In the genomic region with DNA sequence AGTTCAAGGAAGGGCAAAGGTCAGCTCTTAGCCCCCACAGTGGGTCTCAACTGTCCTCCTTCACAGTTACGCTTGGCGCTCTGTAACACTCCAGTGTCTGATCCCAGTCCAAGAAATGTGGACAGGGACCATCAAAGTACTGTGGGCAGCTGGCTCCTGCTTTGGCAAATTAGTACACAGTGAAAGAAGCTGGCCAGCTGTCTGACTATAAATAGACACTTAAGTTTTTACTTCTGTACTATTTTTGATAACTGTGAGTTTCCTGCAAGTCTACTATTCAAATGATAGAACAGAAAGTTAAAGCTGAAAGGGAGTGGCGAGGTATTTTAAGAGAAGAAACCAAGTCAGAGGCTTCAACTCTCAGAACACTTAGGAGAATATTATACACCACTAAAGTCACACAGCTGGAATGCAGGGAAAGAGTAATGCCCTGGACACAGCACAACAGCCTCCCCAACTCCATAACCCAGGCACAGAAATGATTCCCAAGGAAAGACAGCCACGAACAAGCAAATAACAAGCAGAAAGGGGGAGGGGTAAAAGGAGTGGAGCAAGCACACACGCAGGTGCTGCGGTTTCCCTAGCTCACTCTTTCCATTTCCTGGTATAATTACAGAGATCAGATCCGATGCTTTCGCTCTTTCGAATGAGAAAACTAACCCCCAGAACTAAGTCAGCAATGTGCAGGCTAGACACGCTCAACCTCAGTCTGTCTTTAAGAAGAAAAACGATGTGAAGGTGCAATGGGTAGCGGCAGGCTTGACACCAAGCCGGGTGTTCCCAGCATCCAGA, we compare ENCODE assay signal across 16 mouse cellular contexts. TPM values are rescaled to one million over a fixed set of nuclear protein-coding genes. Genes with fewer than 3 reads are reported as not detected.
DNase-seq lines count a peak whose midpoint lies in the region; ATAC-seq lines count a peak whose summit lies in the region.
"Had no signal": no experiment of that assay in that cellular context is flagged by ENCODE, and none has a peak within 500 bp of the region (broad histone marks: within the 10 kb centered on the region; RNA-seq: fewer than 3 reads in every experiment).

No protein-coding gene starts in this region.

- H3K9ac ChIP-seq in embryonic facial prominence, embryonic 14.5 days (ENCODE audit: low read depth, low read length) = no peak overlapping the region
- no peak overlapping the region for H3K9ac ChIP-seq in hindbrain, embryonic 13.5 days
- H3K9ac ChIP-seq: intestine, embryonic 15.5 days; limb, embryonic 12.5 days; lung, embryonic 15.5 days had no signal

- H3K9me3 ChIP-seq in embryonic facial prominence, embryonic 14.5 days (ENCODE audit: control insufficient read depth, low read length) = no peaks in the 10 kb centered on the region
- H3K9me3 ChIP-seq in embryonic facial prominence, embryonic 10.5 days = no peaks in the 10 kb centered on the region
- no peaks in the 10 kb centered on the region for H3K9me3 ChIP-seq in hindbrain, embryonic 13.5 days
- H3K9me3 ChIP-seq: heart, embryonic 10.5 days; intestine, embryonic 15.5 days; limb, embryonic 12.5 days; lung, embryonic 15.5 days had no signal

- H3K27me3 ChIP-seq in embryonic facial prominence, embryonic 14.5 days (replicated peaks; ENCODE audit: control insufficient read depth, insufficient read depth, low read length) = no peaks in the 10 kb centered on the region
- no peaks in the 10 kb centered on the region for H3K27me3 ChIP-seq in embryonic facial prominence, embryonic 10.5 days (replicated peaks; ENCODE audit: low read depth, poor library complexity, severe bottlenecking)
- H3K27me3 ChIP-seq in hindbrain, embryonic 13.5 days = no peaks in the 10 kb centered on the region
- H3K27me3 ChIP-seq: intestine, embryonic 15.5 days; limb, embryonic 12.5 days; lung, embryonic 15.5 days had no signal

- DNase-seq in embryonic facial prominence, embryonic 14.5 days (ENCODE audit: low spot score) = peak; percentile 59
- DNase-seq in embryonic facial prominence, embryonic 10.5 days (ENCODE audit: low spot score) = no peak
- peak; percentile 26 to 48 for DNase-seq in spleen, adult 18-20 months
- no peak for DNase-seq in spleen, postnatal 14 days (ENCODE audit: low spot score in 2 of 2)
- DNase-seq in naive thymus-derived CD4-positive, alpha-beta T cell, adult 2 months (ENCODE audit: low read depth) = peak; percentile 78
- DNase-seq in embryo, embryonic 11 days = no peak
- no peak for DNase-seq in right cerebral cortex, postnatal 14 days
- DNase-seq: cerebellum, adult 9-10 months; heart, postnatal 4 days; kidney, postnatal 4 days; layer of hippocampus, postnatal 36 days had no signal

- WGBS in embryonic facial prominence, embryonic 14.5 days = 82% methylated on average over 13 of the region's 13 CpGs
- 89% methylated on average over 13 of the region's 13 CpGs for WGBS in embryonic facial prominence, embryonic 10.5 days
- WGBS in hindbrain, embryonic 13.5 days = 89% methylated on average over 13 of the region's 13 CpGs

- H3K36me3 ChIP-seq in embryonic facial prominence, embryonic 14.5 days (ENCODE audit: control insufficient read depth, insufficient read depth, low read length) = peaks cover 8% of the 10 kb centered on the region; the same call in 1 of the 2 replicates
- peaks cover 19% of the 10 kb centered on the region for H3K36me3 ChIP-seq in embryonic facial prominence, embryonic 10.5 days (replicated peaks)
- peaks cover 3% of the 10 kb centered on the region; the same call in 1 of the 2 replicates for H3K36me3 ChIP-seq in hindbrain, embryonic 13.5 days
- H3K36me3 ChIP-seq: heart, embryonic 10.5 days; intestine, embryonic 15.5 days had no signal

- ATAC-seq in embryonic facial prominence, embryonic 14.5 days (ENCODE audit: low read depth) = no peak
- ATAC-seq in hindbrain, embryonic 13.5 days (ENCODE audit: low FRiP score) = no peak
- ATAC-seq: intestine, embryonic 15.5 days had no signal

- no peak overlapping the region for H3K4me2 ChIP-seq in embryonic facial prominence, embryonic 14.5 days (ENCODE audit: low read depth, low read length)
- H3K4me2 ChIP-seq in hindbrain, embryonic 13.5 days = no peak overlapping the region
- H3K4me2 ChIP-seq: intestine, embryonic 15.5 days; limb, embryonic 12.5 days; lung, embryonic 15.5 days had no signal

- H3K4me1 ChIP-seq in embryonic facial prominence, embryonic 14.5 days (ENCODE audit: control insufficient read depth, insufficient read depth, low read length) = no peaks in the 10 kb centered on the region
- H3K4me1 ChIP-seq in embryonic facial prominence, embryonic 10.5 days = no peaks in the 10 kb centered on the region
- no peaks in the 10 kb centered on the region for H3K4me1 ChIP-seq in hindbrain, embryonic 13.5 days (replicated peaks)

- H3K4me3 ChIP-seq in embryonic facial prominence, embryonic 14.5 days (ENCODE audit: low read depth, low read length) = no peak overlapping the region
- no peak overlapping the region for H3K4me3 ChIP-seq in embryonic facial prominence, embryonic 10.5 days
- H3K4me3 ChIP-seq in hindbrain, embryonic 13.5 days = no peak overlapping the region
- H3K4me3 ChIP-seq: heart, embryonic 10.5 days; intestine, embryonic 15.5 days; limb, embryonic 12.5 days; lung, embryonic 15.5 days had no signal

- no peak overlapping the region for H3K27ac ChIP-seq in embryonic facial prominence, embryonic 14.5 days (replicated peaks; ENCODE audit: low read depth, low read length)
- no peak overlapping the region for H3K27ac ChIP-seq in embryonic facial prominence, embryonic 10.5 days (replicated peaks)
- H3K27ac ChIP-seq in hindbrain, embryonic 13.5 days = no peak overlapping the region
- H3K27ac ChIP-seq: heart, embryonic 10.5 days; intestine, embryonic 15.5 days; limb, embryonic 12.5 days; lung, embryonic 15.5 days had no signal

RNA-seq across cellular contexts. Expression of a gene that starts 25.7 kb away (rescaled TPM):
- polyA plus RNA-seq in embryonic facial prominence, embryonic 14.5 days (2014; fragmentation: Nextera tagmentation; extraction: Ambion mirVana) = 64.9 and 70.4 TPM in 2 replicates
- 36.6 and 37.2 TPM in 2 replicates for polyA plus RNA-seq in embryonic facial prominence, embryonic 10.5 days (2016; fragmentation: Nextera tagmentation; extraction: Ambion mirVana)
- polyA plus RNA-seq in hindbrain, embryonic 13.5 days (2015; fragmentation: Nextera tagmentation; extraction: Ambion mirVana) = 50.5 and 54.5 TPM in 2 replicates

RNA-seq across cellular contexts. Expression of a gene that starts 42.3 kb away (rescaled TPM):
- 3.9 and 4.6 TPM in 2 replicates for polyA plus RNA-seq in embryonic facial prominence, embryonic 14.5 days (2014; fragmentation: Nextera tagmentation; extraction: Ambion mirVana)
- 0.57 and 0.83 TPM in 2 replicates for polyA plus RNA-seq in embryonic facial prominence, embryonic 10.5 days (2016; fragmentation: Nextera tagmentation; extraction: Ambion mirVana)
- polyA plus RNA-seq in hindbrain, embryonic 13.5 days (2015; fragmentation: Nextera tagmentation; extraction: Ambion mirVana) = 0.40 and 0.60 TPM in 2 replicates

Comparison
In these comparisons a context has a peak if more than half of its experiments do, and no peak if none do; other contexts are left out.
1. DNase-seq: peak in embryonic facial prominence, embryonic 14.5 days (single experiment), spleen, adult 18-20 months (2 of 2) and naive thymus-derived CD4-positive, alpha-beta T cell, adult 2 months (single experiment); none in embryonic facial prominence, embryonic 10.5 days (single experiment), spleen, postnatal 14 days (0 of 2), embryo, embryonic 11 days (single experiment) and right cerebral cortex, postnatal 14 days (single experiment).